Mouse (Mus musculus) lung, postnatal 0 days (tissue): ENCODE data around the gene Slc38a11.

Experiments used
- CTCF ChIP-seq: IDR thresholded peaks from 2 replicates; pipeline ENCODE4 v1.5.1; 2016; ENCODE audit warnings: antibody characterized with exemption, mild to moderate bottlenecking
- EP300 ChIP-seq: IDR thresholded peaks from 2 replicates; pipeline ENCODE4 v1.6.1; 2016; ENCODE audit warnings: antibody characterized with exemption, mild to moderate bottlenecking, control low read depth

DNA sequence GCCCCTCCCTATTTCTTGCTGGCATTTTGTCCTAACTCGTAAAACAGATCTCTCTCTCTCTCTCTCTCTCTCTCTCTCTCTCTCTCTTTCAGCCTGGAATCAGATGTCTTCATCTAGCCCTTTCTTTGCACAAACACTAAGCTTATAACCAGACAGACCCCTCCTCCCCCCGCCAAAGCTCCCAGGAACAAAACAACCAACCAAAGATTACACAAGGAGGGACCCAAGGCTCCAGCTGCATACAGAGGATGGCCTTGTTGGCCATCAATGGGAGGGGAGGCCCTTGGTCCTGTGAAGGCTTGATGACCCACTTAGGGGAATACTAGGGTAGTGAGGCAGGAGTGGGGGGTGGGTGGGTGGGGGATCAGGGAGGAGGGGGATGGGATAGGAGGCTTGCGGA, 52.6 kb downstream of the Slc38a11 start:
- TF ChIP-seq CTCF (no peak), EP300 (no peak)
